Mouse (Mus musculus) liver, embryonic 12.5 days (tissue): Measurements from ENCODE around the gene 1700012A03Rik. TPM values are rescaled to one million over a fixed set of nuclear protein-coding genes. Genes with fewer than 3 reads are reported as not detected.

Experiments used
- ATAC-seq: fragments of 200-750 bp; cut with Nextera tagmentation; 2 replicates; pipeline ENCODE4 v1.8.0; 2017; ENCODE audit warnings: moderate number of reproducible peaks, mild to moderate bottlenecking, moderate library complexity
- H3K27ac ChIP-seq: fragments of 300-500 bp; sonication (generic); 2 replicates; pipeline ENCODE4 v1.5.1; 2016; ENCODE audit warnings: mild to moderate bottlenecking
- H3K27me3 ChIP-seq: fragments of 300-500 bp; sonication (generic); replicated peaks from 2 replicates; pipeline ENCODE4 v1.6.1; 2016; ENCODE audit warnings: mild to moderate bottlenecking, moderate library complexity
- H3K36me3 ChIP-seq: fragments of 300-500 bp; sonication (generic); 2 replicates; pipeline ENCODE4 v1.6.1; 2016; ENCODE audit warnings: mild to moderate bottlenecking, moderate library complexity
- H3K4me1 ChIP-seq: fragments of 300-500 bp; sonication (generic); 2 replicates; pipeline ENCODE4 v1.6.1; 2016
- H3K4me2 ChIP-seq: fragments of 300-500 bp; sonication (generic); 2 replicates; pipeline ENCODE4 v1.6.1; 2016; ENCODE audit warnings: mild to moderate bottlenecking, moderate library complexity
- H3K4me3 ChIP-seq: fragments of 300-500 bp; sonication (generic); 2 replicates; pipeline ENCODE4 v1.5.1; 2016; ENCODE audit warnings: mild to moderate bottlenecking, moderate library complexity
- H3K9ac ChIP-seq: fragments of 300-500 bp; sonication (generic); 2 replicates; pipeline ENCODE4 v1.6.1; 2016; ENCODE audit warnings: mild to moderate bottlenecking, moderate library complexity
- H3K9me3 ChIP-seq: fragments of 300-500 bp; sonication (generic); replicated peaks from 2 replicates; pipeline ENCODE4 v1.6.1; 2016; ENCODE audit warnings: mild to moderate bottlenecking, moderate library complexity
- WGBS: fragments of 180-500 bp; shearing (Covaris S2); methylation state at CpG from one replicate; pipeline ENCODE4 v1.1.7; 2016; ENCODE audit not compliant: insufficient replicate concordance; 5-methylcytosine and 5-hydroxymethylcytosine counted together
- polyA plus RNA-seq: library from polyadenylated mRNA; unstranded; fragments of >200 nt; fragmentation: Nextera tagmentation; extraction: Ambion mirVana; gene quantifications from 2 replicates; pipeline ENCODE4 v1.2.1, GENCODE M21; 2016

The 1700012A03Rik gene
- polyA plus RNA-seq, 1 experiment from 2014 or later = not detected

- no peak overlapping the region for H3K9ac ChIP-seq
- no peak overlapping the region for H3K4me2 ChIP-seq
- H3K4me1 ChIP-seq = no peaks in the 10 kb centered on the region
- H3K27me3 ChIP-seq = no peaks in the 10 kb centered on the region
- H3K9me3 ChIP-seq = no peaks in the 10 kb centered on the region
- ATAC-seq = no peak
- H3K27ac ChIP-seq = no peak overlapping the region
- no peak overlapping the region for H3K4me3 ChIP-seq
- H3K36me3 ChIP-seq = no peaks in the 10 kb centered on the region
Observed at GRCm38 (mm10) chr6:32045344-32045743, 4.7 kb upstream of the 1700012A03Rik start.

GRCm38 (mm10) chr6:32049256-32049950 is 643 bp upstream of the 1700012A03Rik start:
- H3K9me3 ChIP-seq = no peaks in the 10 kb centered on the region
- H3K4me1 ChIP-seq = no peaks in the 10 kb centered on the region
- no peaks in the 10 kb centered on the region for H3K36me3 ChIP-seq
- 39% methylated on average over 4 of the region's 4 CpGs for WGBS
- no peak overlapping the region for H3K4me2 ChIP-seq
- ATAC-seq = no peak
- H3K9ac ChIP-seq = no peak overlapping the region
- H3K27me3 ChIP-seq = no peaks in the 10 kb centered on the region
- no peak overlapping the region for H3K27ac ChIP-seq
- H3K4me3 ChIP-seq = no peak overlapping the region

- Histone ChIP-seq H3K27ac (no peak overlapping the region), H3K4me2 (no peak overlapping the region), H3K27me3 (no peaks in the 10 kb centered on the region), H3K4me1 (no peaks in the 10 kb centered on the region), H3K9ac (no peak overlapping the region), H3K4me3 (no peak overlapping the region), H3K9me3 (no peaks in the 10 kb centered on the region), H3K36me3 (no peaks in the 10 kb centered on the region)
- WGBS = 68% methylated on average over 6 of the region's 6 CpGs
- ATAC-seq = no peak
Observed at GRCm38 (mm10) chr6:32052135-32052915, 2.3 kb downstream of the 1700012A03Rik start.

- Histone ChIP-seq H3K36me3 (no peaks in the 10 kb centered on the region), H3K9ac (no peak overlapping the region), H3K4me2 (no peak overlapping the region), H3K4me3 (no peak overlapping the region), H3K27ac (no peak overlapping the region), H3K9me3 (no peaks in the 10 kb centered on the region), H3K27me3 (no peaks in the 10 kb centered on the region), H3K4me1 (no peaks in the 10 kb centered on the region)
- WGBS = 36% methylated on average over 2 of the region's 2 CpGs
- ATAC-seq = no peak
Observed at GRCm38 (mm10) chr6:32056525-32056924, 6.5 kb downstream of the 1700012A03Rik start.

GRCm38 (mm10) chr6:32058571-32058970 is 8.5 kb downstream of the 1700012A03Rik start:
- WGBS = 70% methylated on average over 2 of the region's 2 CpGs
- Histone ChIP-seq H3K27ac (no peak overlapping the region), H3K4me2 (no peak overlapping the region), H3K4me3 (no peak overlapping the region), H3K4me1 (no peaks in the 10 kb centered on the region), H3K27me3 (no peaks in the 10 kb centered on the region), H3K36me3 (no peaks in the 10 kb centered on the region), H3K9me3 (no peaks in the 10 kb centered on the region), H3K9ac (no peak overlapping the region)
- ATAC-seq = no peak

- ATAC-seq = no peak
- Histone ChIP-seq H3K36me3 (no peaks in the 10 kb centered on the region), H3K27ac (no peak overlapping the region), H3K27me3 (no peaks in the 10 kb centered on the region), H3K4me3 (no peak overlapping the region), H3K9me3 (no peaks in the 10 kb centered on the region), H3K4me1 (no peaks in the 10 kb centered on the region), H3K9ac (no peak overlapping the region), H3K4me2 (no peak overlapping the region)
- 55% methylated on average over 2 of the region's 2 CpGs for WGBS
Observed at GRCm38 (mm10) chr6:32060641-32061040, 10.6 kb downstream of the 1700012A03Rik start.

GRCm38 (mm10) chr6:32061266-32061665 is 11.2 kb downstream of the 1700012A03Rik start:
- no peak overlapping the region for H3K4me2 ChIP-seq
- H3K27me3 ChIP-seq = no peaks in the 10 kb centered on the region
- H3K36me3 ChIP-seq = no peaks in the 10 kb centered on the region
- no peak overlapping the region for H3K9ac ChIP-seq
- no peak for ATAC-seq
- no peaks in the 10 kb centered on the region for H3K9me3 ChIP-seq
- H3K4me3 ChIP-seq = no peak overlapping the region
- WGBS = 63% methylated on average over 9 of the region's 9 CpGs
- H3K27ac ChIP-seq = no peak overlapping the region
- no peaks in the 10 kb centered on the region for H3K4me1 ChIP-seq

GRCm38 (mm10) chr6:32065789-32066510 is 15.9 kb downstream of the 1700012A03Rik start:
- no peak for ATAC-seq

GRCm38 (mm10) chr6:32072161-32072560 is 22.1 kb downstream of the 1700012A03Rik start:
- no peaks in the 10 kb centered on the region for H3K4me1 ChIP-seq
- no peak overlapping the region for H3K27ac ChIP-seq
- no peak for ATAC-seq
- H3K9me3 ChIP-seq = no peaks in the 10 kb centered on the region
- no peak overlapping the region for H3K4me2 ChIP-seq
- H3K27me3 ChIP-seq = no peaks in the 10 kb centered on the region
- H3K9ac ChIP-seq = no peak overlapping the region
- H3K36me3 ChIP-seq = no peaks in the 10 kb centered on the region
- H3K4me3 ChIP-seq = no peak overlapping the region
- WGBS = 47% methylated on average over 1 of the region's 1 CpGs

More at GRCm38 (mm10) chr6:32065789-32066510, 15.9 kb downstream of the 1700012A03Rik start:
- H3K27me3 ChIP-seq = no peaks in the 10 kb centered on the region
- 61% methylated on average over 10 of the region's 10 CpGs for WGBS
- no peaks in the 10 kb centered on the region for H3K9me3 ChIP-seq
- no peak overlapping the region for H3K9ac ChIP-seq
- no peaks in the 10 kb centered on the region for H3K36me3 ChIP-seq
- H3K27ac ChIP-seq = no peak overlapping the region
- no peak overlapping the region for H3K4me3 ChIP-seq
- no peaks in the 10 kb centered on the region for H3K4me1 ChIP-seq
- H3K4me2 ChIP-seq = no peak overlapping the region

- no peak for ATAC-seq
- Histone ChIP-seq H3K27ac (no peak overlapping the region), H3K9ac (no peak overlapping the region), H3K27me3 (no peaks in the 10 kb centered on the region), H3K4me1 (no peaks in the 10 kb centered on the region), H3K4me2 (no peak overlapping the region), H3K36me3 (no peaks in the 10 kb centered on the region), H3K9me3 (no peaks in the 10 kb centered on the region), H3K4me3 (no peak overlapping the region)
- WGBS = 73% methylated on average over 12 of the region's 14 CpGs
Observed at GRCm38 (mm10) chr6:32093312-32093711, 43.3 kb downstream of the 1700012A03Rik start.

GRCm38 (mm10) chr6:32105547-32106275 is 55.7 kb downstream of the 1700012A03Rik start:
- no peaks in the 10 kb centered on the region for H3K9me3 ChIP-seq
- H3K9ac ChIP-seq = no peak overlapping the region
- H3K4me3 ChIP-seq = no peak overlapping the region
- H3K4me1 ChIP-seq = no peaks in the 10 kb centered on the region
- no peak for ATAC-seq
- no peaks in the 10 kb centered on the region for H3K27me3 ChIP-seq
- no peak overlapping the region for H3K4me2 ChIP-seq
- H3K36me3 ChIP-seq = no peaks in the 10 kb centered on the region
- no peak overlapping the region for H3K27ac ChIP-seq
- 31% methylated on average over 9 of the region's 9 CpGs for WGBS
